Mouse (Mus musculus) megakaryocyte-erythroid progenitor cell, adult 5-6 weeks (primary cell): ENCODE measurements around the gene Adam6b. TPM values are rescaled to one million over a fixed set of nuclear protein-coding genes. Genes with fewer than 3 reads are reported as not detected.
A peak's percentile ranks its signal among the peaks of the same experiment; 100 is the strongest.
"Not testable (repeated sequence)": the region's sequence is repeated elsewhere in the genome, so short reads cannot be mapped to it uniquely, and the experiment has no call there.

Experiments
- ATAC-seq: replicated peaks from 2 replicates; pipeline ENCODE4 v1.8.0; 2016; ENCODE audit warnings: mild to moderate bottlenecking, inconsistent platforms; ENCODE audit not compliant: severe bottlenecking, poor library complexity, low FRiP score, low TSS enrichment
- total RNA-seq, 2 experiments: library from RNA; stranded (forward) in 1 of 2; stranded (reverse) in 1 of 2; fragments of 200-1000, 215-1000 nt in 1 of 2; fragments of >200 nt in 1 of 2; fragmentation: Nextera tagmentation in 1 of 2; gene quantifications; 2 replicates each; pipeline ENCODE4 v1.2.3; 2014 to 2017

The Adam6b gene
- total RNA-seq (2014; fragmentation: Nextera tagmentation) (not detected in 2 replicates), total RNA-seq (2017) (not detected in 2 replicates)

- not testable (repeated sequence) for ATAC-seq
Observed at GRCm38 (mm10) chr12:113489211-113489610, at the start of gene Adam6b. TSS of gene Adam6b (plus strand) at chr12:113489511.

GRCm38 (mm10) chr12:113446061-113446460 is 43.2 kb upstream of the Adam6b start:
- no peak for ATAC-seq

GRCm38 (mm10) chr12:113476164-113476563 is 13.1 kb upstream of the Adam6b start:
- no peak for ATAC-seq

- no peak for ATAC-seq
Observed at GRCm38 (mm10) chr12:113482147-113482546, 7.2 kb upstream of the Adam6b start.

GRCm38 (mm10) chr12:113482661-113483389 is 6.5 kb upstream of the Adam6b start:
- no peak for ATAC-seq

- no peak for ATAC-seq
Observed at GRCm38 (mm10) chr12:113483492-113484162, 5.7 kb upstream of the Adam6b start.

GRCm38 (mm10) chr12:113484971-113485485 is 4.3 kb upstream of the Adam6b start:
- no peak for ATAC-seq

- peak; percentile 92 for ATAC-seq
Observed at GRCm38 (mm10) chr12:113487693-113488092, 1.6 kb upstream of the Adam6b start.

- ATAC-seq = no peak
Observed at GRCm38 (mm10) chr12:113525901-113526300, 36.6 kb downstream of the Adam6b start.

Other genes with a start within 250 kb of the Adam6b start
- gene Adam6a, start 54.4 kb downstream of the Adam6b start, total RNA-seq (2014; fragmentation: Nextera tagmentation) = not detected in 2 replicates
- not detected in 2 replicates for gene Adam6a, start 54.4 kb downstream of the Adam6b start, total RNA-seq (2017)